Mouse (Mus musculus): Measurements from ENCODE around the gene Slc35b4. TPM values are rescaled to one million over a fixed set of nuclear protein-coding genes. Genes with fewer than 3 reads are reported as not detected.

Slc35b4 gene
- polyA plus RNA-seq, 1 experiment from 2014 or later, result 24.3 TPM

- 72% methylated on average over 15 of the region's 15 CpGs for WGBS
- Histone ChIP-seq H3K4me1 (ENCODE audit: insufficient read depth, low read depth, low read length) (peaks cover 16% of the 10 kb centered on the region; the same call in 1 of the 2 replicates), H3K36me3 (ENCODE audit: insufficient read depth, low read length) (0 out of 2 replicates have a peak, but pooled peaks cover 16% of the 10 kb centered on the region), H3K27me3 (replicated peaks; ENCODE audit: insufficient read depth, low read length) (no peaks in the 10 kb centered on the region), H3K4me3 (ENCODE audit: low read depth, low read length) (no peak overlapping the region), H3K4me2 (replicated peaks; ENCODE audit: low read depth, low read length) (no peak overlapping the region), H3K9me3 (ENCODE audit: low read length) (no peaks in the 10 kb centered on the region), H3K27ac (ENCODE audit: low read length) (no peak overlapping the region), H3K9ac (replicated peaks; ENCODE audit: low read depth) (no peak overlapping the region)
- no peak for DNase-seq (ENCODE audit: low spot score)
- no peak for ATAC-seq
- TF ChIP-seq CTCF (IDR thresholded peaks at IDR 0.05) (no peak), EP300 (IDR thresholded peaks at IDR 0.05) (no peak)
Measured at GRCm38 (mm10) chr6:34155137-34155804, 21.6 kb downstream of the Slc35b4 start.

GRCm38 (mm10) chr6:34154202-34154601 is 22.7 kb downstream of the Slc35b4 start:
- H3K9me3 ChIP-seq (ENCODE audit: low read length), result no peaks in the 10 kb centered on the region
- WGBS, result 7% methylated on average over 3 of the region's 3 CpGs
- no peaks in the 10 kb centered on the region for H3K27me3 ChIP-seq (replicated peaks; ENCODE audit: insufficient read depth, low read length)
- DNase-seq (ENCODE audit: low spot score) (peak; percentile 75), ATAC-seq (peak; percentile 67)
- peaks cover 16% of the 10 kb centered on the region; the same call in 1 of the 2 replicates for H3K4me1 ChIP-seq (ENCODE audit: insufficient read depth, low read depth, low read length)
- 0 out of 2 replicates have a peak, but pooled peaks cover 9% of the 10 kb centered on the region for H3K36me3 ChIP-seq (ENCODE audit: insufficient read depth, low read length)
- H3K9ac ChIP-seq (replicated peaks; ENCODE audit: low read depth), result no peak overlapping the region
- H3K4me3 ChIP-seq (ENCODE audit: low read depth, low read length), result no peak overlapping the region
- TF ChIP-seq EP300 (IDR thresholded peaks at IDR 0.05) (no peak), CTCF (IDR thresholded peaks at IDR 0.05) (no peak)
- no peak overlapping the region for H3K4me2 ChIP-seq (replicated peaks; ENCODE audit: low read depth, low read length)
- H3K27ac ChIP-seq (ENCODE audit: low read length), result no peak overlapping the region

DNA sequence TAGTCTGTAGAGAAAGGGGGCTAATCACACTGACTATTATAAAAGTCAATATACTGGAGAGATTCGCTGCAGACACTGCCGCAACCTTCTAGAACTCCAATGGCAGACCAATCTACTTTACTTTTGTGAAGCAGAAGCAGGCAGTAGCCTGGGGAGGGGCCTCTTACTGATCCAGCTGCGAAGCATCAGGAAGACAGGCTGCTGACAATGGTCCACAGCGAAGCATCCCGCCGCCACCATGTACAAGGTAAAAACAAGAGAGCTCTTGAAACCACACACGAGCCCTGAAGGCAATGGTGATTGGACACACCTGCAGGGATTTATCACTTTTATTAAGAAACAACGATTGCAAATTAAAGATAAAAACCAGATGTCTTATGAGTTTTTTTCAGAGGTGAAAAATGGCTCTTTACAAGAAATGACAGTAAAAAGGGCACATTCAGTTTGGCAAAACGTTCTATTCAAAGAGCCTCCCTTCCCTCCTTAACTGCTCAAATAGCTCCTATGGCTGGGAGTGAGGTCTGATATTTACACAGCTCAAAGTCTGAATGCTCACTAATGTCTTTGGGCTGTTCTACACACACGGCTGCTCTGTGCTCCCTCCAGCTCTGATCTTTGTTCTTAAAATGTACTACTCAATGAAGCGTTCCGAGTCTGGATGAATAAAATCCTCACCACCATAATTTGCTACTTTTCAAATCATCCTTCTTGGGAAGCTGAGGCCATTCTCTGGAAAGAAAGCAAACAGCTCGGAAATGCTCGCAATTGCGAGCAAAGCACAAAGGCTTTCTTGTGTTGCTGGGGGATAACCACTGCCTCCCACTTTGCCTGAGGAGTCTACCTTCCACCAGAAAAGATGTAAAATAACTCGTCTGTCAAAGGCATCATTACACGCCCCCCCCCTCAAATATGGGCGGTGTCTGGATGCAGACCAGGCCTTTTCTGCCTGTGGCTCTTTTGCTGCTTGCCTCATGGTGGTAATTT is 23.6 kb downstream of the Slc35b4 start:
- peaks cover 16% of the 10 kb centered on the region; the same call in 1 of the 2 replicates for H3K4me1 ChIP-seq (ENCODE audit: insufficient read depth, low read depth, low read length)
- 40% methylated on average over 18 of the region's 18 CpGs for WGBS
- no peak overlapping the region for H3K27ac ChIP-seq (ENCODE audit: low read length)
- ATAC-seq, result no peak
- no peak overlapping the region for H3K9ac ChIP-seq (replicated peaks; ENCODE audit: low read depth)
- no peak for DNase-seq (ENCODE audit: low spot score)
- no peaks in the 10 kb centered on the region for H3K9me3 ChIP-seq (ENCODE audit: low read length)
- H3K4me2 ChIP-seq (replicated peaks; ENCODE audit: low read depth, low read length), result no peak overlapping the region
- TF ChIP-seq CTCF (IDR thresholded peaks at IDR 0.05), result no peak
- no peak for TF ChIP-seq EP300 (IDR thresholded peaks at IDR 0.05)
- H3K27me3 ChIP-seq (replicated peaks; ENCODE audit: insufficient read depth, low read length), result no peaks in the 10 kb centered on the region
- H3K36me3 ChIP-seq (ENCODE audit: insufficient read depth, low read length), result 0 out of 2 replicates have a peak, but pooled peaks cover 7% of the 10 kb centered on the region
- H3K4me3 ChIP-seq (ENCODE audit: low read depth, low read length), result no peak overlapping the region

GRCm38 (mm10) chr6:34149821-34150220 is 27.1 kb downstream of the Slc35b4 start:
- H3K4me1 ChIP-seq (ENCODE audit: insufficient read depth, low read depth, low read length), result peaks cover 8% of the 10 kb centered on the region; the same call in 1 of the 2 replicates
- 0 out of 2 replicates have a peak, but pooled peaks cover 4% of the 10 kb centered on the region for H3K9me3 ChIP-seq (ENCODE audit: low read length)
- no peak for TF ChIP-seq CTCF (IDR thresholded peaks at IDR 0.05)
- TF ChIP-seq EP300 (IDR thresholded peaks at IDR 0.05), result no peak
- no peaks in the 10 kb centered on the region for H3K27me3 ChIP-seq (replicated peaks; ENCODE audit: insufficient read depth, low read length)
- WGBS, result 68% methylated on average over 1 of the region's 1 CpGs
- DNase-seq (ENCODE audit: low spot score) (no peak), ATAC-seq (no peak)
- H3K4me2 ChIP-seq (replicated peaks; ENCODE audit: low read depth, low read length), result no peak overlapping the region
- no peak overlapping the region for H3K4me3 ChIP-seq (ENCODE audit: low read depth, low read length)
- H3K9ac ChIP-seq (replicated peaks; ENCODE audit: low read depth), result no peak overlapping the region
- no peaks in the 10 kb centered on the region for H3K36me3 ChIP-seq (ENCODE audit: insufficient read depth, low read length)
- no peak overlapping the region for H3K27ac ChIP-seq (ENCODE audit: low read length)

DNA sequence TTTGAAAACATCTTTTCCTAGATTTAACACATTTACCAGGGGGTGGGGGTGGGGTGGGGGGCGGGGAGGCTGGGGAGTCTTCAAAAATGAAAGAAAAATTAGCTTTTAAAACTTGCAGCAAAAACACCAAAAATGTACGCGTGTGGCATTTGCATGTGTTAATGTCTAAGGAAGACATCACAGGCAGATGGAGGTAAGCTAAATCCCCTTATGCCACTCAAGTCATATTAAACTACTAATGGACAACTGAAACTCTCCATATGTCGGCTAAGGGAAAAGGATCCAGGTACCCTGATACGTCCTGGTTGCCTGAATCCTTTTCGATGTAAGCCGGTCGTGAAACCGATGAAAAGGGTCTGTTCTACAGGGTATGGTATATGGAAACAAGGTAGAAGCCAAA is 27.8 kb downstream of the Slc35b4 start:
- Histone ChIP-seq H3K9ac (replicated peaks; ENCODE audit: low read depth) (no peak overlapping the region), H3K36me3 (ENCODE audit: insufficient read depth, low read length) (no peaks in the 10 kb centered on the region), H3K4me2 (replicated peaks; ENCODE audit: low read depth, low read length) (no peak overlapping the region), H3K27me3 (replicated peaks; ENCODE audit: insufficient read depth, low read length) (no peaks in the 10 kb centered on the region), H3K4me1 (ENCODE audit: insufficient read depth, low read depth, low read length) (peaks cover 5% of the 10 kb centered on the region; the same call in 1 of the 2 replicates), H3K27ac (ENCODE audit: low read length) (no peak overlapping the region), H3K9me3 (ENCODE audit: low read length) (0 out of 2 replicates have a peak, but pooled peaks cover 4% of the 10 kb centered on the region), H3K4me3 (ENCODE audit: low read depth, low read length) (no peak overlapping the region)
- TF ChIP-seq CTCF (IDR thresholded peaks at IDR 0.05) (no peak), EP300 (IDR thresholded peaks at IDR 0.05) (no peak)
- ATAC-seq, result no peak
- DNase-seq (ENCODE audit: low spot score), result no peak
- WGBS, result 79% methylated on average over 9 of the region's 9 CpGs

GRCm38 (mm10) chr6:34148639-34149038 is 28.3 kb downstream of the Slc35b4 start:
- ATAC-seq, result no peak
- DNase-seq (ENCODE audit: low spot score), result no peak
- no peak overlapping the region for H3K4me2 ChIP-seq (replicated peaks; ENCODE audit: low read depth, low read length)
- H3K27me3 ChIP-seq (replicated peaks; ENCODE audit: insufficient read depth, low read length), result no peaks in the 10 kb centered on the region
- H3K9me3 ChIP-seq (ENCODE audit: low read length), result 0 out of 2 replicates have a peak, but pooled peaks cover 4% of the 10 kb centered on the region
- H3K4me3 ChIP-seq (ENCODE audit: low read depth, low read length), result no peak overlapping the region
- no peak overlapping the region for H3K9ac ChIP-seq (replicated peaks; ENCODE audit: low read depth)
- H3K4me1 ChIP-seq (ENCODE audit: insufficient read depth, low read depth, low read length), result peaks cover under 1% of the 10 kb centered on the region; the same call in 1 of the 2 replicates
- no peaks in the 10 kb centered on the region for H3K36me3 ChIP-seq (ENCODE audit: insufficient read depth, low read length)
- H3K27ac ChIP-seq (ENCODE audit: low read length), result no peak overlapping the region
- WGBS, result 72% methylated on average over 7 of the region's 7 CpGs
- TF ChIP-seq CTCF (IDR thresholded peaks at IDR 0.05), result no peak
- no peak for TF ChIP-seq EP300 (IDR thresholded peaks at IDR 0.05)

Data from lung, postnatal 0 days (tissue).